Comparison of ENCODE assay signal across 8 mouse cellular contexts in the genomic region with DNA sequence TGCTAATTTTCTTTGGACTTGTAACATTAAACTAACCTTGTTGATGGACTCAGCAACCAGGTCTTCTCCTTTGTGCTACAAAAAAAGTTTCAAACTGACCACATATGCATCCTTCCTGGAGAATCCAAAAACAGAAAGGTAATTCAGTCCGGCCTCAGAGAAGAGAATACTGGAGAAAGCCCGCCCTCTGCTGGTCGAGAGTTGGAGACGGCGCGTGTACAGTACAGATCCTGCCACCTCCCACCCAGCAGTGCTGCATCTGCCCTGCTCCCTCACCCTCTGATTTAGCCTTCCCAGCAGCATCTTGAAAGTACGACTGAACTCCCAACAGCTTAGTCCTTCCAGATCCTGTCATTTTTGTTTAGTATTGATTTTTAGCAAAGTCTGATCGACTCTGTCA. TPM values are rescaled to one million over a fixed set of nuclear protein-coding genes. Genes with fewer than 3 reads are reported as not detected.
DNase-seq lines count a peak whose midpoint lies in the region; ATAC-seq lines count a peak whose summit lies in the region.

No protein-coding gene starts in this region.

- DNase-seq in R1 (ENCODE audit: low read depth, low spot score), result peak; percentile 59
- peak; percentile 58 for DNase-seq in cerebellum, adult 9-10 months
- peak; percentile 26 to 75 for DNase-seq in frontal cortex, postnatal 10 days (ENCODE audit: low spot score in 2 of 2)
- DNase-seq in induced T-regulatory cell, adult 2 months (ENCODE audit: low read depth), result peak; percentile 71
- peak; percentile 88 to 93 for DNase-seq in left cerebral cortex, adult 18-20 months (ENCODE audit: low spot score in 2 of 2)
- DNase-seq in right cerebral cortex, adult 2 months (ENCODE audit: low spot score in 2 of 2), result peak; percentile 87
- peak; percentile 24 for DNase-seq in urinary bladder, postnatal 10 days (ENCODE audit: low spot score)

- peak; percentile 86 for ATAC-seq in megakaryocyte progenitor cell, adult 5-6 weeks (replicated peaks; ENCODE audit: poor library complexity)

RNA-seq across cellular contexts. Expression of gene Tma16, which starts 9.4 kb away (rescaled TPM):
- 10 to 100 TPM in 1 of 2 experiments, 1 to 10 TPM in 1; 9.4 to 10.2 TPM for total RNA-seq in left cerebral cortex, adult 18-20 months (2021)
- total RNA-seq in megakaryocyte progenitor cell, adult 5-6 weeks (2015), result 41.0 and 42.5 TPM in 2 replicates
- total RNA-seq in megakaryocyte progenitor cell, adult 5-6 weeks (2017), result 54.5 and 63.1 TPM in 2 replicates

RNA-seq across cellular contexts. Expression of gene Tktl2, which starts 15.8 kb away (rescaled TPM):
- under 1 TPM; 0.21 to 0.28 TPM for total RNA-seq in left cerebral cortex, adult 18-20 months (2021)
- total RNA-seq in megakaryocyte progenitor cell, adult 5-6 weeks (2015), result not detected in 2 replicates
- total RNA-seq in megakaryocyte progenitor cell, adult 5-6 weeks (2017), result not detected in 2 replicates

Comparison
In these comparisons a context has a peak if more than half of its experiments do, and no peak if none do; other contexts are left out.
1. Peak in every context shown above with its lines: DNase-seq and ATAC-seq.
2. DNase-seq: peak in every context shown above with its lines; median percentile 90 in left cerebral cortex, adult 18-20 months; 87 in right cerebral cortex, adult 2 months; 71 in induced T-regulatory cell, adult 2 months; 59 in R1; 58 in cerebellum, adult 9-10 months; 50 in frontal cortex, postnatal 10 days; 24 in urinary bladder, postnatal 10 days.